Mouse (Mus musculus) lung, postnatal 0 days (tissue): ENCODE measurements around the gene E2f2.

Experiments
- CTCF ChIP-seq: IDR thresholded peaks from 2 replicates; pipeline ENCODE4 v1.5.1; 2016; ENCODE audit warnings: antibody characterized with exemption, mild to moderate bottlenecking
- EP300 ChIP-seq: IDR thresholded peaks from 2 replicates; pipeline ENCODE4 v1.6.1; 2016; ENCODE audit warnings: antibody characterized with exemption, mild to moderate bottlenecking, control low read depth

GRCm38 (mm10) chr4:136199562-136200292 lies 27.5 kb downstream of the E2f2 start:
- peak; percentile 94 for TF ChIP-seq CTCF
- no peak for TF ChIP-seq EP300
